Comparison of ENCODE assay signal across 10 mouse cellular contexts in genomic region chrX:166621560-166622301, GRCm38 (mm10). TPM values are rescaled to one million over a fixed set of nuclear protein-coding genes. Genes with fewer than 3 reads are reported as not detected.
DNase-seq lines count a peak whose midpoint lies in the region; ATAC-seq and TF ChIP-seq lines count a peak whose summit lies in the region.
"Had no signal": no experiment of that assay in that cellular context is flagged by ENCODE, and none has a peak within 500 bp of the region (broad histone marks: within the 10 kb centered on the region; RNA-seq: fewer than 3 reads in every experiment).

No protein-coding gene starts in this region.

- peak overlapping the region; percentile 43; the same call in 1 of the 2 replicates for H3K27ac ChIP-seq in layer of hippocampus, adult 2 months
- H3K27ac ChIP-seq in ES-Bruce4 (ENCODE audit: insufficient read depth, low read length) = peak overlapping the region; percentile 78
- H3K27ac ChIP-seq in hindbrain, embryonic 15.5 days (replicated peaks) = no peak overlapping the region
- H3K27ac ChIP-seq: limb, embryonic 15.5 days; midbrain, embryonic 15.5 days had no signal

- WGBS in hindbrain, embryonic 15.5 days = 54% methylated on average over 9 of the region's 9 CpGs

- H3K36me3 ChIP-seq in ES-Bruce4 (ENCODE audit: control insufficient read depth, insufficient read depth, low read length, poor library complexity, severe bottlenecking) = no peaks in the 10 kb centered on the region
- H3K36me3 ChIP-seq in hindbrain, embryonic 15.5 days = no peaks in the 10 kb centered on the region
- H3K36me3 ChIP-seq: limb, embryonic 15.5 days; midbrain, embryonic 15.5 days had no signal

- TF ChIP-seq POLR2A in ES-Bruce4 (IDR thresholded peaks at IDR 0.05; ENCODE audit: insufficient read depth, low read length) = no peak

- no peaks in the 10 kb centered on the region for H3K9me3 ChIP-seq in ES-Bruce4 (replicated peaks; ENCODE audit: control insufficient read depth, insufficient read depth, low read length, poor library complexity, severe bottlenecking)
- no peaks in the 10 kb centered on the region for H3K9me3 ChIP-seq in hindbrain, embryonic 15.5 days
- H3K9me3 ChIP-seq: limb, embryonic 15.5 days; midbrain, embryonic 15.5 days had no signal

- peaks cover 6% of the 10 kb centered on the region for H3K4me1 ChIP-seq in ES-Bruce4 (ENCODE audit: control insufficient read depth, insufficient read depth, low read length)
- no peaks in the 10 kb centered on the region for H3K4me1 ChIP-seq in hindbrain, embryonic 15.5 days (replicated peaks)
- H3K4me1 ChIP-seq: midbrain, embryonic 15.5 days had no signal

- DNase-seq in layer of hippocampus, adult 2 months (ENCODE audit: low spot score in 2 of 2) = peak in 1 of 2 experiments; percentile 19
- no peak for DNase-seq in layer of hippocampus, postnatal 36 days
- peak; percentile 18 for DNase-seq in MN1 (ENCODE audit: low spot score)
- no peak for DNase-seq in gastrocnemius, adult 18-20 months (ENCODE audit: low spot score)
- no peak for DNase-seq in gastrocnemius, postnatal 14 days
- DNase-seq: cerebellum, adult 9-11 months had no signal

- peak; percentile 45; the same call in 1 of the 2 replicates for ATAC-seq in hindbrain, embryonic 15.5 days (ENCODE audit: low FRiP score, low read depth)
- ATAC-seq: midbrain, embryonic 15.5 days had no signal

- no peak overlapping the region for H3K4me2 ChIP-seq in hindbrain, embryonic 15.5 days
- H3K4me2 ChIP-seq: limb, embryonic 15.5 days; midbrain, embryonic 15.5 days had no signal

- no peak overlapping the region for H3K4me3 ChIP-seq in layer of hippocampus, adult 2 months
- H3K4me3 ChIP-seq in ES-Bruce4 (ENCODE audit: low read depth, low read length) = no peak overlapping the region
- no peak overlapping the region for H3K4me3 ChIP-seq in hindbrain, embryonic 15.5 days
- H3K4me3 ChIP-seq: limb, embryonic 15.5 days; midbrain, embryonic 15.5 days had no signal

- no peaks in the 10 kb centered on the region for H3K27me3 ChIP-seq in ES-Bruce4 (ENCODE audit: control insufficient read depth, insufficient read depth, low read length, poor library complexity, severe bottlenecking)
- 0 out of 2 replicates have a peak, but pooled peaks cover 2% of the 10 kb centered on the region for H3K27me3 ChIP-seq in hindbrain, embryonic 15.5 days

- intact Hi-C loops in gastrocnemius, postnatal 14 days (cut with DNase I; ENCODE audit: low total_unique reads) = no loop called here

- no peak for TF ChIP-seq CTCF in layer of hippocampus, adult 2 months (conservative IDR thresholded peaks at IDR 0.05)
- no peak for TF ChIP-seq CTCF in ES-Bruce4 (IDR thresholded peaks at IDR 0.05; ENCODE audit: low read depth, low read length)

- H3K9ac ChIP-seq in ES-Bruce4 (ENCODE audit: low read depth, poor library complexity, severe bottlenecking) = no peak overlapping the region
- H3K9ac ChIP-seq in hindbrain, embryonic 15.5 days = no peak overlapping the region
- H3K9ac ChIP-seq: limb, embryonic 15.5 days; midbrain, embryonic 15.5 days had no signal

- TF ChIP-seq EP300 in ES-Bruce4 (IDR thresholded peaks at IDR 0.05; ENCODE audit: insufficient read depth, low read depth, low read length) = no peak

RNA-seq across cellular contexts. Expression of gene Egfl6, which starts 36.2 kb away (rescaled TPM):
- 1 to 10 TPM; 3.8 to 5.0 TPM for total RNA-seq in layer of hippocampus, adult 2 months (2021)
- 1 to 10 TPM; 4.9 TPM for total RNA-seq in layer of hippocampus, postnatal 36 days (2021)
- polyA plus RNA-seq in ES-Bruce4 (2011; ENCODE audit: insufficient read depth, insufficient read length, low read depth, missing spikeins) = 0.30 and 0.49 TPM in 2 replicates
- polyA plus RNA-seq in hindbrain, embryonic 15.5 days (2015; fragmentation: Nextera tagmentation; extraction: Ambion mirVana) = 3.0 and 3.9 TPM in 2 replicates
- total RNA-seq in gastrocnemius, adult 18-20 months (2021) = under 1 TPM; 0.11 to 0.38 TPM
- total RNA-seq in gastrocnemius, postnatal 14 days (2021) = 1 to 10 TPM; 4.9 to 5.7 TPM
